Mouse (Mus musculus) midbrain, embryonic 16.5 days (tissue): ENCODE data around the gene 1700001O22Rik. TPM values are rescaled to one million over a fixed set of nuclear protein-coding genes. Genes with fewer than 3 reads are reported as not detected.

Source experiments
- ATAC-seq: fragments of 200-750 bp; cut with Nextera tagmentation; 2 replicates; pipeline ENCODE4 v1.8.0; 2017; ENCODE audit warnings: moderate TSS enrichment
- H3K27ac ChIP-seq: fragments of 300-500 bp; sonication (generic); 2 replicates; pipeline ENCODE4 v1.5.1; 2014; ENCODE audit warnings: mild to moderate bottlenecking, low read length, mixed read lengths
- H3K27me3 ChIP-seq: fragments of 300-500 bp; sonication (generic); 2 replicates; pipeline ENCODE4 v1.6.1; 2014; ENCODE audit warnings: low read depth, low read length, mixed read lengths; ENCODE audit not compliant: control insufficient read depth, insufficient read depth
- H3K36me3 ChIP-seq: fragments of 300-500 bp; sonication (generic); 2 replicates; pipeline ENCODE4 v1.6.1; 2014; ENCODE audit warnings: mild to moderate bottlenecking, low read length, moderate library complexity, mixed read lengths; ENCODE audit not compliant: control insufficient read depth, insufficient read depth
- H3K4me1 ChIP-seq: fragments of 300-500 bp; sonication (generic); 2 replicates; pipeline ENCODE4 v1.6.1; 2014; ENCODE audit warnings: mild to moderate bottlenecking, low read length, mixed read lengths; ENCODE audit not compliant: control insufficient read depth, insufficient read depth
- H3K4me2 ChIP-seq: fragments of 300-500 bp; sonication (generic); 2 replicates; pipeline ENCODE4 v1.6.1; 2014; ENCODE audit warnings: mild to moderate bottlenecking, low read length, mixed read lengths
- H3K4me3 ChIP-seq: fragments of 300-500 bp; sonication (generic); 2 replicates; pipeline ENCODE4 v1.5.1; 2014; ENCODE audit warnings: low read depth, mild to moderate bottlenecking, low read length, moderate library complexity, mixed read lengths
- H3K9ac ChIP-seq: fragments of 300-500 bp; sonication (generic); 2 replicates; pipeline ENCODE4 v1.6.1; 2014; ENCODE audit warnings: low read depth, low read length, mixed read lengths
- H3K9me3 ChIP-seq: fragments of 300-500 bp; sonication (generic); replicated peaks from 2 replicates; pipeline ENCODE4 v1.6.1; 2014; ENCODE audit warnings: mild to moderate bottlenecking, low read length, mixed read lengths; ENCODE audit not compliant: control insufficient read depth, poor library complexity, severe bottlenecking
- WGBS: fragments of 180-500 bp; shearing (Covaris S2); extraction: QIAGEN DNeasy Blood & Tissue Kit; methylation state at CpG from one replicate; pipeline ENCODE4 v1.1.7; 2014; 5-methylcytosine and 5-hydroxymethylcytosine counted together
- polyA plus RNA-seq: library from polyadenylated mRNA; unstranded; fragments of >200 nt; fragmentation: Nextera tagmentation; extraction: Ambion mirVana; gene quantifications from 2 replicates; pipeline ENCODE4 v1.2.1, GENCODE M21; 2015

1700001O22Rik gene
- polyA plus RNA-seq, 1 experiment from 2014 or later, result 2.1 TPM

DNA sequence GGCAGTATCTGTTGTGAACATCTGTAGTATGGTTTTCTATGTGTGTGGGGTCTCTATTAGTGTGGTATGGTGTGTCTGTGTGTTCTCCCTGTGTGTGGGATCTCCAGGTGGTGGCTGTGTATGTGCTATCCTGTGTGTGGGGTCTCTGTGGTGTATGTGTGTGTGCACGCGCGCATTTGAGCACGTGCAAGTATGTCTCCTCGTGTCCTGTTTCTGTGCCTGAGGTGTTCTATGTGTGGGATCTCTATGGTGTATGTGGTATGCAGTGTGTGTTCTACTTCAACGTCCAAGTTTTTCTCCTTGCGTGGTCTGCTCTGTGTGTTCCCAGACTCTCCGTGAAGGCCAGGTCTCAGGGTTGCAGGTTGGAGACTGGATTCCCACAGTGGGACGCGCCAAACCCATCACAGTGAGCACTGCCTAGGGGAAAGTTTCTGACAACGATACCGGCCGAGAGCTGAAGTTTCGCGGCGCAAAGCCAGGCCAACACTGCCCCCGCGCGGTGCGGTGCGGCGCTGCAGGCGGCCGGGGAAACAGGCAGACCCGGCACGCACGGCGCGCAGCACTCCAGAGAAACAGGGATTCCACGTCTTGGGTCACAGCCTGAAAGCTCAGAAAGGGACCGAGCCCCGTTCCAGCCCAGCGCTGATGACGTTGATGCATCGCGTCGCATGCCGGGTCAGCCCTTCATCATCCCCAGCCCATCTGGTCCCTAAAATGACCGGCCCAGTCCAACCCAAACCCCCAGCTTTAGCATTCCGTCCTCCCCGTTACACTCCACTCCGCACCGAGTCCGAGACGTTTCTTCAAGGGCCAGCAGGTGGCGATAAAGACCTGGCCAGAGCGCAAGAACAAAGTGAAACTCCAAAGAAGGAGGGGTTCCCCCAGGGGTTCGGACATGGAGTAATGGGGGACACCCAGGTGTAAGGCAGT is 9.0 kb downstream of the 1700001O22Rik start:
- H3K9me3 ChIP-seq, result no peaks in the 10 kb centered on the region
- H3K36me3 ChIP-seq, result no peaks in the 10 kb centered on the region
- WGBS, result 5% methylated on average over 48 of the region's 48 CpGs
- peak overlapping the region; percentile 60 for H3K4me2 ChIP-seq
- peak; percentile 58 for ATAC-seq
- H3K4me3 ChIP-seq, result peak overlapping the region; percentile 39
- H3K4me1 ChIP-seq, result peaks cover 24% of the 10 kb centered on the region
- H3K27ac ChIP-seq, result peak overlapping the region; percentile 73
- no peaks in the 10 kb centered on the region for H3K27me3 ChIP-seq
- H3K9ac ChIP-seq, result peak overlapping the region; percentile 65

GRCm38 (mm10) chr2:30792061-30792460 is 11.4 kb downstream of the 1700001O22Rik start:
- Histone ChIP-seq H3K9ac (no peak overlapping the region), H3K36me3 (no peaks in the 10 kb centered on the region), H3K4me1 (peaks cover 21% of the 10 kb centered on the region), H3K9me3 (no peaks in the 10 kb centered on the region), H3K27ac (no peak overlapping the region), H3K4me3 (no peak overlapping the region), H3K4me2 (no peak overlapping the region), H3K27me3 (no peaks in the 10 kb centered on the region)
- no peak for ATAC-seq
- WGBS, result 87% methylated on average over 7 of the region's 7 CpGs

- H3K27ac ChIP-seq, result no peak overlapping the region
- H3K4me2 ChIP-seq, result no peak overlapping the region
- H3K36me3 ChIP-seq, result no peaks in the 10 kb centered on the region
- H3K4me1 ChIP-seq, result peaks cover 19% of the 10 kb centered on the region
- WGBS, result 60% methylated on average over 4 of the region's 4 CpGs
- ATAC-seq, result no peak
- H3K9ac ChIP-seq, result no peak overlapping the region
- no peak overlapping the region for H3K4me3 ChIP-seq
- no peaks in the 10 kb centered on the region for H3K27me3 ChIP-seq
- H3K9me3 ChIP-seq, result no peaks in the 10 kb centered on the region
Observed at GRCm38 (mm10) chr2:30787466-30787865, 16.0 kb downstream of the 1700001O22Rik start.

GRCm38 (mm10) chr2:30784078-30784994 is 19.1 kb downstream of the 1700001O22Rik start:
- H3K9ac ChIP-seq, result peak overlapping the region; percentile 46

GRCm38 (mm10) chr2:30783346-30783745 is 20.1 kb downstream of the 1700001O22Rik start:
- WGBS, result 0% methylated on average over 11 of the region's 13 CpGs
- H3K4me3 ChIP-seq, result peak overlapping the region; percentile 29
- H3K4me2 ChIP-seq, result peak overlapping the region; percentile 58
- H3K4me1 ChIP-seq, result peaks cover 19% of the 10 kb centered on the region
- no peaks in the 10 kb centered on the region for H3K9me3 ChIP-seq
- ATAC-seq, result peak; percentile 47; the same call in 1 of the 2 replicates
- H3K27me3 ChIP-seq, result no peaks in the 10 kb centered on the region
- H3K36me3 ChIP-seq, result no peaks in the 10 kb centered on the region
- H3K27ac ChIP-seq, result peak overlapping the region; percentile 56
- peak overlapping the region; percentile 61 for H3K9ac ChIP-seq

More at GRCm38 (mm10) chr2:30784078-30784994, 19.1 kb downstream of the 1700001O22Rik start:
- peak overlapping the region; percentile 42 for H3K4me2 ChIP-seq
- peak overlapping the region; percentile 55 for H3K27ac ChIP-seq
- H3K9me3 ChIP-seq, result no peaks in the 10 kb centered on the region
- peaks cover 19% of the 10 kb centered on the region for H3K4me1 ChIP-seq
- H3K4me3 ChIP-seq, result no peak overlapping the region
- H3K27me3 ChIP-seq, result no peaks in the 10 kb centered on the region
- WGBS, result 10% methylated on average over 39 of the region's 40 CpGs
- 0 out of 2 replicates have a peak, but pooled peaks have one; percentile 18 for ATAC-seq
- H3K36me3 ChIP-seq, result no peaks in the 10 kb centered on the region

DNA sequence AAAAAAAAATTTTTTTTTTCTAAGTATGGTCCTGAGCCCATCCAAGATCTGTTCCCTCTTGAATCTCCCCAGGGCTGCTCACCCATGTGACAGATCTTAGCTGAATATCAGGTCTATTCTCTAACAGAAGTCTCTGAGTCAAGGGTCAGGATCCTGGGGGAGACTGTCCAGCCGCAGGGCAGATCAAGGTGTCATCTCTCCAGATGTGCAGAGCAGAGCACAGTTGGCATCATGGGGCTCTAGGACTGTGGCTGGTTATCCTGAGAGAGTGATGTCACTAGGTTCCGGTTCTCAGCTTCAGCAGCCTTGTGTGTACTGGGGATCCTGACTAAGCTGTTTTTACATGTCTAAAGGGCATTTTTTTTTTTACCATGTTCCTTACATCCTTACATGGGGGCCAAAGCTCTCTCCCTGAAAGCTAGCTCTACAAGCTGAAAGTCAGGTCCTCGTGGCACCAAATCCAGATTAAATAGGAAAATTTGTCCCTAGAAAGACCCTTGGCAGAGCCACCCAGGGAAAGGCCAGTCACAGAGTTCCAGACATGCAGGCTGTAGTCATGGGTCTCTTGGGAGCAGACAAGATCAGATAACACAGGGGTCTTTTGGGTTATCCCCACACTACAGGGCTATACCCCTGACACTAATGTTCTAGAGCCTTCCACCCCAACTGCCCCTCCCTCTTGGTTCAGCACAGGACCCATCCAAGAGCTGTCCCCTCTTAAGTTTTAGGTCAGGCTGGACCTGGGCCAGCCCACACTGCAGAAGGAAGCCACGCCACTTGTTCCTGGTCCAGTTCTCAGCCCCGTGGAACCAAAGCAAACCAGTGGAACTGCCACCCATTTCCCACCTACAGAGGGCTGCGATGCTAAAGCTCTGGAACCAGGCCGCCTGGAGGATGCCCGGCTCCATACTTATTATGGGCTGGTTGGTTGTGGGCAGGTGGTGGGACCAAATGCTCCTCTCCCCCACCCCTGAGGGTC is 20.9 kb downstream of the 1700001O22Rik start:
- Histone ChIP-seq H3K27ac (peak overlapping the region; percentile 56), H3K9ac (peak overlapping the region; percentile 61), H3K4me2 (peak overlapping the region; percentile 58), H3K4me3 (no peak overlapping the region), H3K4me1 (peaks cover 19% of the 10 kb centered on the region), H3K27me3 (no peaks in the 10 kb centered on the region), H3K36me3 (no peaks in the 10 kb centered on the region), H3K9me3 (no peaks in the 10 kb centered on the region)
- WGBS, result 74% methylated on average over 8 of the region's 8 CpGs
- no peak for ATAC-seq

GRCm38 (mm10) chr2:30779241-30779640 is 24.2 kb downstream of the 1700001O22Rik start:
- H3K36me3 ChIP-seq, result no peaks in the 10 kb centered on the region
- H3K4me2 ChIP-seq, result no peak overlapping the region
- H3K4me3 ChIP-seq, result no peak overlapping the region
- H3K27ac ChIP-seq, result no peak overlapping the region
- H3K27me3 ChIP-seq, result no peaks in the 10 kb centered on the region
- H3K9me3 ChIP-seq, result no peaks in the 10 kb centered on the region
- WGBS, result 8% methylated on average over 5 of the region's 5 CpGs
- H3K9ac ChIP-seq, result no peak overlapping the region
- peaks cover 11% of the 10 kb centered on the region for H3K4me1 ChIP-seq
- no peak for ATAC-seq

DNA sequence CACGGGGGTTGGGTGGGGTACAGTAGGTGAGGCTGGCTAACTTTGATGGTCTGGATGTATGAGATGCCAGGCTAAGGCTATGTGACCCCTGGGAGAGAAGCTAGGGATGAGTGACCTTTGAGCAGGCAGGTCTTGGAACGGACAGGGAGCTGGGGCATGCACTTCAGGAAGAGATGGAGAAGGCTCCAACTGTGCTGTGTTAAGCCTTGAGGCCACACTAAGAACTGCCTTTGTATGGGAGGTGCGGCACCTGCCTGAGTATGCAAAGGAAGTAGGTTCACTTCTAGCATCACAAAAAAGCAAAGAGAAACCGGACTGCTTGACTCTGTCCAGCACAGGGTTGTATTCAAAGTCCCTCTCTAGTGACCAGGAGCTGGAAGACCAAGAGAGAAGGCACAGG is 25.2 kb downstream of the 1700001O22Rik start:
- H3K27ac ChIP-seq, result no peak overlapping the region
- no peak for ATAC-seq
- no peaks in the 10 kb centered on the region for H3K36me3 ChIP-seq
- no peak overlapping the region for H3K4me2 ChIP-seq
- H3K4me1 ChIP-seq, result peaks cover 3% of the 10 kb centered on the region; the same call in 1 of the 2 replicates
- no peak overlapping the region for H3K4me3 ChIP-seq
- H3K9me3 ChIP-seq, result no peaks in the 10 kb centered on the region
- no peak overlapping the region for H3K9ac ChIP-seq
- no peaks in the 10 kb centered on the region for H3K27me3 ChIP-seq
- 57% methylated on average over 4 of the region's 4 CpGs for WGBS
